Mouse (Mus musculus): ENCODE data around the gene 9130204L05Rik.

- no peak for TF ChIP-seq POLR2A (IDR thresholded peaks at IDR 0.05; ENCODE audit: insufficient read depth, low read depth, low read length)
- TF ChIP-seq CTCF (IDR thresholded peaks at IDR 0.05; ENCODE audit: insufficient read depth, low read depth, low read length) = no peak
These were observed at the start of gene 9130204L05Rik for GRCm38 (mm10) chr3:91090703-91091102.

All from olfactory bulb, adult 2 months (tissue).